Mouse (Mus musculus): Measurements from ENCODE around the gene Mdk.

Mdk gene

DNA sequence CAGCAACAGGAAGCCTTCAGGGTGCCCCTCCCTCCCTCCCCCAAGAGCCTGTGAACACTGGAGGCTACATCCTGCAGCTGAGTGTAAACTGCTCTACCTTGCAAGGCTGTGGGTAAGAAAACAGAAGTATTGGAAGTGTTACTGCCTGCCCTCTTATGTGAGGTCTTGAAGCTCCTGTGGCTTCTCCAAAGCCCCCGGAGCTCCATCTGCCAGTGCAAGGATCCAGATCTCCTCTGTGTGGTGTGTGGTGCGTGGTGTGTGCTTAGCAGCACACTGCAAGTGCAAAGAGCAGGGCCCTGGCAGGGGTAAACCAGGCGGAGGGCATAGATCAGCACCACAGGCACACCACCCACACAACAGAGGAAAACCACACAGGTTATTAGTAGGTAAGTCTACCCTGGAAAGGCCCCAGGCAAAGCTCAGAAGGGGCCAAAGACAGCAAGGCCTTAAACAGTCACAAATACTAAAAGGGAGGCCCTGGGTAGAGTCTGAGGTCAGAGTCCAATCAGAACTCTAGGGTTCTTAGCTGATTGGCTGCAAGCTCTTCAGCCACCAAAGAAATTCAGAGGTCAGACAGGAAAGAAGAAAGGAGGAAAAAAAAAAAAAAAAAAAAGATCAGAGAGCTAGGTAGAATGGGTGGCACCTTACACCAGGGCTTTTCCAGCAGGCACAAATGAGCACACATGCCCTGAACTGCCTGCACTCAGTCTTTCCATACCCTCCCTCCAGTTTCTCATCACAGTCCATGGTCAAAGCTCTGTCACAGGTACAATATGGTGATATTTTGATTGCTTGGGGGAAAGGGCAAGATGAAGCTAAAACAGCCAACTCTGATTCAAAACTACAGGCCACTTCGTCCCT lies 30.0 kb upstream of the Mdk start:
- Histone ChIP-seq H3K36me3 (ENCODE audit: insufficient read depth, low read length) (peaks cover 17% of the 10 kb centered on the region), H3K9me3 (ENCODE audit: low read length) (no peaks in the 10 kb centered on the region), H3K4me3 (replicated peaks; ENCODE audit: low read length) (peak overlapping the region; percentile 94), H3K4me1 (replicated peaks; ENCODE audit: low read depth, low read length) (peaks cover 90% of the 10 kb centered on the region), H3K27me3 (ENCODE audit: insufficient read depth, low read length) (peaks cover 12% of the 10 kb centered on the region; the same call in 1 of the 2 replicates)
- no peak for TF ChIP-seq CTCF (conservative IDR thresholded peaks at IDR 0.05; ENCODE audit: low read length)
- no peak for TF ChIP-seq NANOG (IDR thresholded peaks at IDR 0.05; ENCODE audit: borderline replicate concordance, low read length)
- TF ChIP-seq POU5F1 (IDR thresholded peaks at IDR 0.05; ENCODE audit: borderline replicate concordance, low read length): no peak

DNA sequence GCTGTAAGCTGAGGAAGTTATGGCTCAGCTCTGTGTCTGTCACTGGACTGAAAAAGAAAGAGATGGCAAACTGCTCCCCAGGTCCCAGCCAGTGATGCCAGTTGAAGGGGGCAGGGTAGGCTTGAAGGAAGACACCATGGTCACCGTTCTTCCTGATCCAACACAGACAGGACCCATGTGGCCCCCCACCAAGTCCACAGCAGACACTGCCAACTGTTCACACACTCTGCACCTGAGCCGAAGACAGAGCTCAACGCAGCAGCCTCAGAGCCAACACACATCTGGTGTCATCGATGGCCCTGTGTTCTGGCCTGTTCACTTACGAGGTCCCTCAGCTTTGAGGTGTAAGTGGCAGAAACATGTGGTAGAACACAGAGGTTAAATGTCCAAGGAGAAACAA lies 28.4 kb upstream of the Mdk start:
- peaks cover 8% of the 10 kb centered on the region; the same call in 1 of the 2 replicates for H3K27me3 ChIP-seq (ENCODE audit: insufficient read depth, low read length)
- peaks cover 23% of the 10 kb centered on the region for H3K36me3 ChIP-seq (ENCODE audit: insufficient read depth, low read length)
- H3K4me1 ChIP-seq (replicated peaks; ENCODE audit: low read depth, low read length): peaks cover 87% of the 10 kb centered on the region
- 0 out of 2 replicates have a peak overlapping the region, but pooled peaks have one; percentile 10 for H3K4me3 ChIP-seq (replicated peaks; ENCODE audit: low read length)
- TF ChIP-seq NANOG (IDR thresholded peaks at IDR 0.05; ENCODE audit: borderline replicate concordance, low read length) (no peak), POU5F1 (IDR thresholded peaks at IDR 0.05; ENCODE audit: borderline replicate concordance, low read length) (no peak), CTCF (conservative IDR thresholded peaks at IDR 0.05; ENCODE audit: low read length) (no peak)
- no peaks in the 10 kb centered on the region for H3K9me3 ChIP-seq (ENCODE audit: low read length)

DNA sequence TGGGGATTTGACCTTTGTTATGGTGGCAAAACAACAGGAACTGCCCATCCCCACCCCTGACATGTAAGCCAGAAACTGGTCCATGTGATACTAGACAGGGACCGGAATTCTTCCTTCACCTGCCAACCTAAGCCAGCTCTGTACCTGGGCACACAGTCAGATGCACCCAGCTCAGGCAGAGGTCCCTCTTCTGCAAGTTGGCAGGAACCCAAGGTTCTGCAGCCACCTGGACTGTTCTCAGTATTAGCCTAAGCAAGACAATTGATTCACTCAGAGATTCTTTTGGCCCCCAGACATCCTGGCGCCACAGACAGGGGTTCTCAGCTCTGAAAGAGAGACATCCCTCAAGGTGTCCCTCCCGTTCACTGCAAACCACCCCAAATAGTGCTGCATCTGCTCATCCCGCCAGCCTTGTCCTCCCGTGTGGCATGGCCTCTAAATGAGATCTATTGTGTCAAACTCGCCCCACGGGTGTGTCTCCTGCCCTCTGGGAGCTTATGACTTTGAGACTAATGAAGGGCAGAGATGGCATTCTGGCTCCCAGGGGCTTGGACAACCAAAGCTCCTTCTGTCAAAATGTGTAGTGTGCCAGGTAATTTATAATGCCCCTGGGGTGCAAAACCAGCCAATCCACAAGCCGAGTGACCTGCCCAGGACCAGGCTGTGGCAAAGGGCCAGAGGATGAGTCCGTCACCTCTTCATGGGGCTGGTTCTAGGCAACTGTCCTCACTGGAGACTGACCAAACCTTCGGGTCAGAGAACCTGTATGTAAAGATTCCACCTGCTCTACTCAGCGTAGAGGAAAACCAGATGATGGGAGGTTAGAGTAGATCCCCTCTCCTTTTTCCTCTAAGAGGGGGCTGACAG lies 27.7 kb upstream of the Mdk start:
- Histone ChIP-seq H3K9me3 (ENCODE audit: low read length) (no peaks in the 10 kb centered on the region), H3K36me3 (ENCODE audit: insufficient read depth, low read length) (peaks cover 25% of the 10 kb centered on the region), H3K27me3 (ENCODE audit: insufficient read depth, low read length) (peaks cover 5% of the 10 kb centered on the region; the same call in 1 of the 2 replicates), H3K4me3 (replicated peaks; ENCODE audit: low read length) (peak overlapping the region; percentile 10; the same call in 1 of the 2 replicates), H3K4me1 (replicated peaks; ENCODE audit: low read depth, low read length) (peaks cover 87% of the 10 kb centered on the region)
- no peak for TF ChIP-seq CTCF (conservative IDR thresholded peaks at IDR 0.05; ENCODE audit: low read length)
- TF ChIP-seq NANOG (IDR thresholded peaks at IDR 0.05; ENCODE audit: borderline replicate concordance, low read length): no peak
- no peak for TF ChIP-seq POU5F1 (IDR thresholded peaks at IDR 0.05; ENCODE audit: borderline replicate concordance, low read length)

DNA sequence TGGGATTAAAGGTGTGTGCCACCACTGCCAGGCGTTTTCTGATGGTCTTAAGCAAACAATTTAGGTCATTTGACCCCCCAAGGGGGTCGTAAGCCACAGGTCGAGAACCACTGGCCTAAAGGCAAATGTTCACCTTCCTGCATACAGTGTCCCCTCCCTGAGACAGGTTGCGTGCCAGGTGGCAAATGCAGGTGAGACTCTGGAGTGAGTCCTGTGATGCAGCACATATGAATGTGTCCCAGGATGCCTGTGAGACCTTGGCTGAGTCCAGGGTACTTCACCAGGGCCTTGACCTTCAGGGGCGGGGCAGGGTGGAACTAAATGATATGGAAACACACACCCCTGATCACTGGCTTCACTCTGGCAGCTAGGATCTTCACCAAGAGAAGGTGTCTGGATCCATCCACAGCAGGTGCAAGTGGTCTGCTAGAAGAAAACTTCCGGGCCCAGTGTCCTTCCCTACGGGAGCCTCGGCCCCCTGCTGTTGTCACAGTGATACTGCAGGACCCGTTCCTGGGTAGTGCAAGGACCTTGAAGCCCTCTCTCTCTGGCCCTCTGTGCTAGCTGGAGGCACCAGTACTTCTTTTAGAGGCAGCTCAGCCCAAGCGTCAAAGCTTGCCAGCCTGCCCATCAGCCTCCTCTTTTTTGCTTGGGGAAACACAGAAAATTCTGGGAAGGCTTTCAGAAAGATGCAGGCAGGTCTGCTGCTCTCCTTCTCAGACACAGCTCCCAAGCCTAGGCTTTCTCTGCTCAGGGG lies 26.8 kb upstream of the Mdk start:
- Histone ChIP-seq H3K27me3 (ENCODE audit: insufficient read depth, low read length) (peaks cover 5% of the 10 kb centered on the region; the same call in 1 of the 2 replicates), H3K4me3 (replicated peaks; ENCODE audit: low read length) (peak overlapping the region; percentile 10; the same call in 1 of the 2 replicates), H3K4me1 (replicated peaks; ENCODE audit: low read depth, low read length) (peaks cover 87% of the 10 kb centered on the region), H3K9me3 (ENCODE audit: low read length) (no peaks in the 10 kb centered on the region), H3K36me3 (ENCODE audit: insufficient read depth, low read length) (peaks cover 25% of the 10 kb centered on the region)
- TF ChIP-seq NANOG (IDR thresholded peaks at IDR 0.05; ENCODE audit: borderline replicate concordance, low read length) (no peak), POU5F1 (IDR thresholded peaks at IDR 0.05; ENCODE audit: borderline replicate concordance, low read length) (no peak), CTCF (conservative IDR thresholded peaks at IDR 0.05; ENCODE audit: low read length) (peak; percentile 29; the same call in 1 of the 2 replicates)

DNA sequence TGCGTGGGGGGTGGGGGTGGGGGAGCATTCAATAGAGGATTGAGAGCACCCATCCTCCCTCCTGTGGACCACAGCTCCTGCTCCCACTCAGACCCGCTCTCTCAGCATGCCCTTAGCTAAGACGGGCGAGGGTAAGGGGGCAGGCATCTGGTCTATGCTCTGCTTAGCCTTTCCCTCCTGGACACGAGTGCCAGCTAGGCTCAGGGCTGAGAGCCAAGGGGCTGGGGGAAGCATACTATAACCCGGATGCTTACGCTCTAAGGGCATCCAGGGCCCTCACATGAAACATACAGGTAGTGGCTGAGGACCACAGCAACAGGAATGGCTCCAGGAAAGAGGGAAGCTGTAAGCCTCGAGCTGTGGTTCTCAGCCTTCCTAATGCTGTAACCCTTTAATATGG lies 26.0 kb upstream of the Mdk start:
- no peaks in the 10 kb centered on the region for H3K9me3 ChIP-seq (ENCODE audit: low read length)
- peaks cover 5% of the 10 kb centered on the region; the same call in 1 of the 2 replicates for H3K27me3 ChIP-seq (ENCODE audit: insufficient read depth, low read length)
- H3K4me3 ChIP-seq (replicated peaks; ENCODE audit: low read length): no peak overlapping the region
- H3K36me3 ChIP-seq (ENCODE audit: insufficient read depth, low read length): peaks cover 25% of the 10 kb centered on the region
- H3K4me1 ChIP-seq (replicated peaks; ENCODE audit: low read depth, low read length): peaks cover 90% of the 10 kb centered on the region
- TF ChIP-seq CTCF (conservative IDR thresholded peaks at IDR 0.05; ENCODE audit: low read length) (no peak), NANOG (IDR thresholded peaks at IDR 0.05; ENCODE audit: borderline replicate concordance, low read length) (no peak), POU5F1 (IDR thresholded peaks at IDR 0.05; ENCODE audit: borderline replicate concordance, low read length) (no peak)

DNA sequence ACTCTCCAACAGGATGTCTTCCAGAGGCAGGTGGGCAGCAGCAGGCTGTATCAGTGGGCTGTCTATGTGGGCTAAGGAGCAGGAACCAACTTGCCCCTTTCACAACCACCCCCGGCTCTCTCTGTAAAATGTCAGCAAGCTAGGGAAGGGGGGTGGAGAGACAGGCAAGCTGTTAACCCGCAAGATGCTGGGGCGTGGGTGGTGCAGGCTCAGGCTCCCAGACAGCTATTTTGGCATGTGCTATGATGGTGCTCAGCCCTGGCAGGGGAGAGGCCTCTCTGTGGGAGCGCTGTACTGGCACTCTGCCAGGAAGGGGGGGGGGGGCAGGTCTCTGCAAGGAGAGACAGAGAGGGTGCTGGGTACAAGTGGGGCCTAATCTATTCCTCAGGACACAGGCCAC lies 25.0 kb upstream of the Mdk start:
- Histone ChIP-seq H3K9me3 (ENCODE audit: low read length) (no peaks in the 10 kb centered on the region), H3K36me3 (ENCODE audit: insufficient read depth, low read length) (peaks cover 25% of the 10 kb centered on the region), H3K4me1 (replicated peaks; ENCODE audit: low read depth, low read length) (peaks cover 82% of the 10 kb centered on the region), H3K27me3 (ENCODE audit: insufficient read depth, low read length) (no peaks in the 10 kb centered on the region), H3K4me3 (replicated peaks; ENCODE audit: low read length) (no peak overlapping the region)
- TF ChIP-seq NANOG (IDR thresholded peaks at IDR 0.05; ENCODE audit: borderline replicate concordance, low read length): no peak
- TF ChIP-seq CTCF (conservative IDR thresholded peaks at IDR 0.05; ENCODE audit: low read length): no peak
- no peak for TF ChIP-seq POU5F1 (IDR thresholded peaks at IDR 0.05; ENCODE audit: borderline replicate concordance, low read length)

DNA sequence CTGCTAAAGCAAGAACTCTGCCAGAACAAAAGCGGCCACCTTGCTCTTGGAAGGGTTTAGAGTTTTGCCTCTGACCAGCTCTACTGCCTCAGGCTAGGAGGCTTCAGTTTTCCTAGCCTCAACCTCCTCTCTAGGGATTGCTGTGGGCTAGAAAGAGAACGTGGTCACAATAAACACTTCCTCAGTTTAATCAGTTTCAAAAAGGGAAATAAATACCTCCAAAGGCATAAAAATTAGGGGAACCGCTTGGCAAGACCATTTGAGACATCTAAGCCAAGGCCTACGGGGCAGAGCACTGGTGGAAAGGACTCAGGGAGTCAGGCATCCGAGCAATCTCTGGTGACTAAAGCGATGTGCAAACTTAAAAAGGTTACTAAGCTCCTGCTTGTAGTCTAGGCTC lies 23.8 kb upstream of the Mdk start:
- TF ChIP-seq NANOG (IDR thresholded peaks at IDR 0.05; ENCODE audit: borderline replicate concordance, low read length) (no peak), POU5F1 (IDR thresholded peaks at IDR 0.05; ENCODE audit: borderline replicate concordance, low read length) (no peak)
- no peaks in the 10 kb centered on the region for H3K9me3 ChIP-seq (ENCODE audit: low read length)
- no peaks in the 10 kb centered on the region for H3K27me3 ChIP-seq (ENCODE audit: insufficient read depth, low read length)
- H3K4me3 ChIP-seq (replicated peaks; ENCODE audit: low read length): no peak overlapping the region
- H3K36me3 ChIP-seq (ENCODE audit: insufficient read depth, low read length): peaks cover 21% of the 10 kb centered on the region
- H3K4me1 ChIP-seq (replicated peaks; ENCODE audit: low read depth, low read length): peaks cover 74% of the 10 kb centered on the region

Data from E14TG2a.4 (cell line).